Mouse (Mus musculus) intestine, embryonic 14.5 days (tissue): Measurements from ENCODE around the gene Plxnd1. TPM values are rescaled to one million over a fixed set of nuclear protein-coding genes. Genes with fewer than 3 reads are reported as not detected.

Source experiments
- ATAC-seq: fragments of 200-750 bp; cut with Nextera tagmentation; replicated peaks from 2 replicates; pipeline ENCODE4 v1.8.0; 2017; ENCODE audit warnings: low read depth, moderate number of reproducible peaks, moderate TSS enrichment, moderate library complexity; ENCODE audit not compliant: low FRiP score, low TSS enrichment
- DNase-seq: peaks from one replicate; pipeline ENCODE4 v3.0.0-alpha.2; 2018; ENCODE audit warnings: low spot score
- H3K27ac ChIP-seq: fragments of 300-500 bp; sonication (generic); 2 replicates; pipeline ENCODE4 v1.5.1; 2014; ENCODE audit warnings: low read depth, mild to moderate bottlenecking, control low read depth
- H3K27me3 ChIP-seq: fragments of 300-500 bp; sonication (generic); replicated peaks from 2 replicates; pipeline ENCODE4 v1.6.1; 2014; ENCODE audit warnings: low read length, control low read depth; ENCODE audit not compliant: control insufficient read depth, insufficient read depth
- H3K36me3 ChIP-seq: fragments of 300-500 bp; sonication (generic); 2 replicates; pipeline ENCODE4 v1.6.1; 2014; ENCODE audit warnings: low read length, control low read depth; ENCODE audit not compliant: control insufficient read depth, insufficient read depth
- H3K4me1 ChIP-seq: fragments of 300-500 bp; sonication (generic); replicated peaks from 2 replicates; pipeline ENCODE4 v1.6.1; 2014; ENCODE audit warnings: low read length, control low read depth, mixed read lengths; ENCODE audit not compliant: control insufficient read depth, insufficient read depth
- H3K4me2 ChIP-seq: fragments of 300-500 bp; sonication (generic); 2 replicates; pipeline ENCODE4 v1.6.1; 2014; ENCODE audit warnings: low read length
- H3K4me3 ChIP-seq: fragments of 300-500 bp; sonication (generic); 2 replicates; pipeline ENCODE4 v1.5.1; 2014; ENCODE audit warnings: low read depth, low read length, control low read depth, mixed read lengths
- H3K9ac ChIP-seq: fragments of 300-500 bp; sonication (generic); 2 replicates; pipeline ENCODE4 v1.6.1; 2014; ENCODE audit warnings: mild to moderate bottlenecking, low read length
- H3K9me3 ChIP-seq: fragments of 300-500 bp; sonication (generic); 2 replicates; pipeline ENCODE4 v1.6.1; 2016; ENCODE audit warnings: low read length, control low read depth; ENCODE audit not compliant: control insufficient read depth
- WGBS: fragments of 180-500 bp; shearing (Covaris S2); extraction: QIAGEN DNeasy Blood & Tissue Kit; methylation state at CpG from one replicate; pipeline ENCODE4 v1.1.7; 2014; 5-methylcytosine and 5-hydroxymethylcytosine counted together
- polyA plus RNA-seq: library from polyadenylated mRNA; unstranded; fragments of >200 nt; fragmentation: Nextera tagmentation; extraction: Ambion mirVana; gene quantifications from 2 replicates; pipeline ENCODE4 v1.2.1, GENCODE M21; 2014

The Plxnd1 gene
- polyA plus RNA-seq, 1 experiment from 2014 or later: 46.5 TPM

DNA sequence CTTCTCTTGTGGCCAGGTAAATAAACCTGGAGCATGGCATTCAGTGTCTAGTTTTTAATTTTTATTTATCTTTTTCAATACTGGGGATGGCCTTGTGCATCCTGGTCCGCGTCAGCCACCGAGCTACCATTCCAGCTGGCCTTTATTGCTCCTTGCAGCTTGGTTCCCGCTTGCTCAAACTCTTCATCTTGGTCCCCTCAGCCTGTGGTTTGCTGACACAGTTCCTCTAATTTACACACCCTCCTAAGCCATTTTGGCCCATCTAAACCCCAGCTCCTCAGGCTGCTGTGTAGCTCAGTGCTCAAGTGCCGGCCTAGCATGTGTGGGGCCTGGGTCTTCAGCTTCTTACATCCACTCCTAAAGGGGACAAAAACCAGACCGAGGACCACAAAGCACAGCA lies 19.3 kb upstream of the Plxnd1 start:
- ATAC-seq (no peak), DNase-seq (no peak)
- Histone ChIP-seq H3K4me1 (no peaks in the 10 kb centered on the region), H3K27ac (no peak overlapping the region), H3K9ac (no peak overlapping the region), H3K27me3 (no peaks in the 10 kb centered on the region), H3K4me3 (no peak overlapping the region), H3K4me2 (no peak overlapping the region), H3K9me3 (no peaks in the 10 kb centered on the region), H3K36me3 (no peaks in the 10 kb centered on the region)
- 70% methylated on average over 6 of the region's 6 CpGs for WGBS

- no peak for ATAC-seq
- no peak overlapping the region for H3K4me3 ChIP-seq
- WGBS: 52% methylated on average over 3 of the region's 3 CpGs
Measured at GRCm38 (mm10) chr6:116013687-116014086, 18.9 kb upstream of the Plxnd1 start.

DNA sequence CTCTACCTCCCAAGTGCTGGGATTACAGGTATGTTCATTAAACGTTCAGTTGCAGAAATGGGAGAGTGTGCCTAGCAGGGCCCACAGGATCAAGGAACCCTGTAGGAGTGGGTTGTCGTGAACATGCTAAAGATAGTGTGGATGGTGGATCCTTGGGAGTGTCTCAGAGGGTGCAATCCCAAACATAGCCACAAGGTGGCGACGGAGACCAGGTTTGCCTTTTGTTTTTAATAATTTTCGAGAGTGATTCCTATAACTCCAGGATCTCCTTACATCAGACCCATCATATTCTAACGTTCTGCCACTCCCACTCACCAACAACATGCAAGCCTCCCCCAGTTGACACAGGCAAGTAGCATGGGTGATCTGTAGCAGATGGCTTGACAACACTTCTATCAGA lies 15.7 kb upstream of the Plxnd1 start:
- Histone ChIP-seq H3K27ac (no peak overlapping the region), H3K4me1 (no peaks in the 10 kb centered on the region), H3K4me2 (no peak overlapping the region), H3K9ac (no peak overlapping the region), H3K9me3 (no peaks in the 10 kb centered on the region), H3K4me3 (no peak overlapping the region), H3K36me3 (no peaks in the 10 kb centered on the region), H3K27me3 (no peaks in the 10 kb centered on the region)
- WGBS: 5% methylated on average over 6 of the region's 6 CpGs
- peak; percentile 56 for ATAC-seq
- DNase-seq: peak; percentile 99

More at GRCm38 (mm10) chr6:116013687-116014086, 18.9 kb upstream of the Plxnd1 start:
- no peaks in the 10 kb centered on the region for H3K27me3 ChIP-seq
- H3K4me2 ChIP-seq: no peak overlapping the region
- H3K9me3 ChIP-seq: no peaks in the 10 kb centered on the region
- no peak for DNase-seq
- no peaks in the 10 kb centered on the region for H3K4me1 ChIP-seq
- no peak overlapping the region for H3K27ac ChIP-seq
- no peak overlapping the region for H3K9ac ChIP-seq
- no peaks in the 10 kb centered on the region for H3K36me3 ChIP-seq

- 0 out of 2 replicates have a peak overlapping the region, but pooled peaks have one; percentile 11 for H3K27ac ChIP-seq
- no peaks in the 10 kb centered on the region for H3K36me3 ChIP-seq
- no peak overlapping the region for H3K4me3 ChIP-seq
- no peak overlapping the region for H3K4me2 ChIP-seq
- H3K27me3 ChIP-seq: no peaks in the 10 kb centered on the region
- no peaks in the 10 kb centered on the region; the same call in 1 of the 2 replicates for H3K4me1 ChIP-seq
- 58% methylated on average over 12 of the region's 12 CpGs for WGBS
- DNase-seq: no peak
- 0 out of 2 replicates have a peak, but pooled peaks have one; percentile 12 for ATAC-seq
- H3K9ac ChIP-seq: no peak overlapping the region
- H3K9me3 ChIP-seq: no peaks in the 10 kb centered on the region
Measured at GRCm38 (mm10) chr6:116009426-116009825, 14.6 kb upstream of the Plxnd1 start.

GRCm38 (mm10) chr6:116007561-116008173 lies 12.9 kb upstream of the Plxnd1 start:
- H3K4me2 ChIP-seq: no peak overlapping the region
- H3K27me3 ChIP-seq: no peaks in the 10 kb centered on the region
- H3K4me1 ChIP-seq: peaks cover 9% of the 10 kb centered on the region
- no peaks in the 10 kb centered on the region for H3K36me3 ChIP-seq
- ATAC-seq: peak; percentile 21
- no peak overlapping the region for H3K9ac ChIP-seq
- H3K27ac ChIP-seq: no peak overlapping the region
- peak; percentile 89 for DNase-seq
- H3K9me3 ChIP-seq: no peaks in the 10 kb centered on the region
- no peak overlapping the region for H3K4me3 ChIP-seq
- WGBS: 28% methylated on average over 9 of the region's 9 CpGs

GRCm38 (mm10) chr6:116006731-116007130 lies 11.9 kb upstream of the Plxnd1 start:
- Histone ChIP-seq H3K9ac (no peak overlapping the region), H3K4me1 (peaks cover 9% of the 10 kb centered on the region), H3K4me2 (no peak overlapping the region), H3K36me3 (no peaks in the 10 kb centered on the region), H3K27me3 (no peaks in the 10 kb centered on the region), H3K9me3 (no peaks in the 10 kb centered on the region), H3K27ac (peak overlapping the region; percentile 47; the same call in 1 of the 2 replicates), H3K4me3 (no peak overlapping the region)
- 27% methylated on average over 9 of the region's 9 CpGs for WGBS
- ATAC-seq: no peak
- DNase-seq: no peak

DNA sequence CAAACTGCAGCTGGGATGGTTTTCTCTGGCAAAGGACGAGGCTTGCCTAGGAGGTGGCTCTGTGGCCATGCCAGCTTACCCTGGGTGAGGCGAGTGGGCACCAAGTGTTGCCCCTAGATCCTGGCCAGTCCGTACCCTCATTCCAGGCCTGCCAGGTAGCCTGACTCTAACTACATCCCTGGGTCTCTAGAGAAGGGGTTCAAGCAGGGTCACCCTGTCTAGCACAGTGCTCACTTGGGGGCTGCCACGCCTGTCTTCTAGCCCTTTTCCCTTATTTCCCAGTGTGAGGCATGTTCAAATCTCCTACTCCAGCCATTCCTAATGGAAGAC lies 11.1 kb upstream of the Plxnd1 start:
- WGBS: 82% methylated on average over 4 of the region's 4 CpGs
- no peaks in the 10 kb centered on the region for H3K36me3 ChIP-seq
- no peaks in the 10 kb centered on the region for H3K9me3 ChIP-seq
- H3K4me1 ChIP-seq: peaks cover 9% of the 10 kb centered on the region
- DNase-seq: no peak
- H3K4me3 ChIP-seq: no peak overlapping the region
- H3K4me2 ChIP-seq: no peak overlapping the region
- peak overlapping the region; percentile 27; the same call in 1 of the 2 replicates for H3K27ac ChIP-seq
- H3K9ac ChIP-seq: no peak overlapping the region
- H3K27me3 ChIP-seq: no peaks in the 10 kb centered on the region
- ATAC-seq: no peak

DNA sequence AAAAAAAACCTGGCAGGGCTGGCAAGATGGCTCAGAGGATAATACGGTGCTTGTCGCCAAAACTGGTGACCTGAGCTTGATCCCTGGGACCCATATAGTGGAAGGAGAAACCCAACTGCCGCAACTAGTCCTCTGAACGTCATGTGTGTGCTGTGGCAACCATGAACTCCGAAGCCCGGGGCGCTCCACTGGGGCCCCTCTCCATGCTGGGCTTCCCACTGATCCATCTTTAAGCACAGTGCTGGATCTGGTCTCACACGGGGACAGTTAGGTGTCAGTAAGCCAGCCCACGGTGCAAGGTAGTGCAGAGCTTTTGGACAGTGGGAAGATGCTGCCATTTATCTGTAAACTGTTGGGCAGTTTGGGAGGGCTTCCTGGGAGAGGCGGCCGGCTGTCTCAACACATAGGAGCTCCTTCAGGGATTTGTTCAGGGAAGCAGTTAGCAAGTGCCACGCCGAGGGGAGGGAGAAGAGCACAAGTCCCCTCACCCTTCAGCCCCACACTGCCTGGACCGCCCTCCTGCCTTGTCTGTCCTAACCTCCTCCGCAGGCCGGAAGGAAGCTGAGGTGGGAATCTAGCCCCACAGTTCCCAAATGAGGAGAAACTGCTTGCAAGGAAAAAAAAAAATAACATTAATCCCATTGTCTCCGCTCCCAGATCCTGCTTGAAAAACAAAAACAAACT lies 10.6 kb upstream of the Plxnd1 start:
- H3K36me3 ChIP-seq: no peaks in the 10 kb centered on the region
- no peaks in the 10 kb centered on the region for H3K27me3 ChIP-seq
- no peak for ATAC-seq
- H3K9ac ChIP-seq: no peak overlapping the region
- H3K4me1 ChIP-seq: peaks cover 9% of the 10 kb centered on the region
- H3K27ac ChIP-seq: no peak overlapping the region
- H3K9me3 ChIP-seq: no peaks in the 10 kb centered on the region
- no peak overlapping the region for H3K4me2 ChIP-seq
- DNase-seq: no peak
- WGBS: 80% methylated on average over 17 of the region's 17 CpGs
- H3K4me3 ChIP-seq: no peak overlapping the region

GRCm38 (mm10) chr6:116004716-116005115 lies 9.9 kb upstream of the Plxnd1 start:
- Histone ChIP-seq H3K4me2 (no peak overlapping the region), H3K27ac (peak overlapping the region; percentile 9; the same call in 1 of the 2 replicates), H3K4me1 (peaks cover 9% of the 10 kb centered on the region), H3K9ac (no peak overlapping the region), H3K27me3 (no peaks in the 10 kb centered on the region), H3K4me3 (no peak overlapping the region), H3K9me3 (no peaks in the 10 kb centered on the region), H3K36me3 (no peaks in the 10 kb centered on the region)
- WGBS: 90% methylated on average over 6 of the region's 6 CpGs
- DNase-seq (no peak), ATAC-seq (no peak)
